Mouse (Mus musculus): ENCODE results near the gene Bace2. TPM values are rescaled to one million over a fixed set of nuclear protein-coding genes. Genes with fewer than 3 reads are reported as not detected.

Gene Bace2
- polyA plus RNA-seq, 1 experiment, result 1.6 TPM

DNA sequence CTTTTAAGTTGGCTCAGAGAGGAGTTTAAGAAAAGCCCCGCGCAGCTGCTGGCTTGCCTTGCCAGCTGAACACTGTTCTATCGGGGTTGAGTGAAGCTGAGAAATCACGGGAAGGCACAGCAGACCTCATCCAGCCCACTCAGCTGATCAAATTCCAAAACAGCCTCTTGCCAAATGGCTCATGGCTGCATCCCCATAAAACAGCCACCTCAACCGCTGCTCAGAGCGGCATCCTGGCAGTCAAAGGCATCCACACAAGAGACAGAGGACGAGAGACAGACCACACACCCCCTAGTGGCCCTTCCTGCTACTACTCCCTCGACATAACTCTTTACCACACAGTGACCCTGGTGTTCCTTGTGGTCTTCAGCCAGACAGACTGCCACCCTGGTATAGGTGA, 30.6 kb upstream of the Bace2 start:
- 32% methylated on average over 8 of the region's 8 CpGs for WGBS
- no peak overlapping the region for H3K4me3 ChIP-seq (ENCODE audit: insufficient read depth, low read depth, low read length)
- no peak for TF ChIP-seq POLR2A (IDR thresholded peaks at IDR 0.05; ENCODE audit: low read depth, low read length)
- TF ChIP-seq CTCF (conservative IDR thresholded peaks at IDR 0.05; ENCODE audit: insufficient read depth, insufficient read length, low read depth, low read length), result peak; percentile 45
- peak; percentile 10 for DNase-seq
- no peaks in the 10 kb centered on the region for H3K4me1 ChIP-seq (ENCODE audit: control insufficient read depth, insufficient read depth, low read length)
- H3K27me3 ChIP-seq (replicated peaks; ENCODE audit: control insufficient read depth, insufficient read depth, low read length), result no peaks in the 10 kb centered on the region
- no peak overlapping the region for H3K27ac ChIP-seq (ENCODE audit: insufficient read depth, low read depth, low read length)
- H3K36me3 ChIP-seq (ENCODE audit: control insufficient read depth, insufficient read depth, low read length), result no peaks in the 10 kb centered on the region

- Histone ChIP-seq H3K27me3 (replicated peaks; ENCODE audit: control insufficient read depth, insufficient read depth, low read length) (no peaks in the 10 kb centered on the region), H3K4me3 (ENCODE audit: insufficient read depth, low read depth, low read length) (no peak overlapping the region), H3K27ac (ENCODE audit: insufficient read depth, low read depth, low read length) (no peak overlapping the region), H3K4me1 (ENCODE audit: control insufficient read depth, insufficient read depth, low read length) (no peaks in the 10 kb centered on the region), H3K36me3 (ENCODE audit: control insufficient read depth, insufficient read depth, low read length) (no peaks in the 10 kb centered on the region)
- WGBS, result 80% methylated on average over 2 of the region's 2 CpGs
- DNase-seq, result no peak
- TF ChIP-seq POLR2A (IDR thresholded peaks at IDR 0.05; ENCODE audit: low read depth, low read length) (no peak), CTCF (conservative IDR thresholded peaks at IDR 0.05; ENCODE audit: insufficient read depth, insufficient read length, low read depth, low read length) (no peak)
Measured at GRCm38 (mm10) chr16:97328602-97329001, 27.9 kb upstream of the Bace2 start.

- DNase-seq, result no peak
- Histone ChIP-seq H3K4me3 (ENCODE audit: insufficient read depth, low read depth, low read length) (no peak overlapping the region), H3K4me1 (ENCODE audit: control insufficient read depth, insufficient read depth, low read length) (no peaks in the 10 kb centered on the region), H3K36me3 (ENCODE audit: control insufficient read depth, insufficient read depth, low read length) (no peaks in the 10 kb centered on the region), H3K27ac (ENCODE audit: insufficient read depth, low read depth, low read length) (no peak overlapping the region), H3K27me3 (replicated peaks; ENCODE audit: control insufficient read depth, insufficient read depth, low read length) (no peaks in the 10 kb centered on the region)
- TF ChIP-seq CTCF (conservative IDR thresholded peaks at IDR 0.05; ENCODE audit: insufficient read depth, insufficient read length, low read depth, low read length), result no peak
- no peak for TF ChIP-seq POLR2A (IDR thresholded peaks at IDR 0.05; ENCODE audit: low read depth, low read length)
- WGBS, result 70% methylated on average over 2 of the region's 2 CpGs
Measured at GRCm38 (mm10) chr16:97353013-97353412, 3.5 kb upstream of the Bace2 start.

DNA sequence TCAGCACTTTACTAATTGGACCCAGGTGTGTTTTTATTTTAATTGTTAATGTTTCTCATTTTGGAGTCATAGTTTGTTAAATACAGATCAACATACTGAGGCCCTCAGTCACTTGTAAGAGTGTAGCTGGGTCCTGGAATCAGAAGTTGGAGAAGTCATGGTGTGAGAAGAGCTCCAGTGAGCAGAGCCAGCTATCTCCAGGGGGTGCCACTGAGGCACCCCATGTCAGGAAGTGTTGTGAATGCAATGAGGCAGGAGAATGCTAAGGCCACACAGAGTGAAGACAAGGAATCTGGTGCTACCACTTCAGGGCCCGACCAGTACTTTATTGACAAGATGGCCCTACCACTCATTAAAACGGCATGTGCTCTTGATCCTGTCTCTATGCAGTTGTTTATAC, 1.9 kb upstream of the Bace2 start:
- H3K4me3 ChIP-seq (ENCODE audit: insufficient read depth, low read depth, low read length), result no peak overlapping the region
- H3K36me3 ChIP-seq (ENCODE audit: control insufficient read depth, insufficient read depth, low read length), result no peaks in the 10 kb centered on the region
- H3K27ac ChIP-seq (ENCODE audit: insufficient read depth, low read depth, low read length), result no peak overlapping the region
- WGBS, result 87% methylated on average over 2 of the region's 2 CpGs
- no peaks in the 10 kb centered on the region for H3K4me1 ChIP-seq (ENCODE audit: control insufficient read depth, insufficient read depth, low read length)
- no peaks in the 10 kb centered on the region for H3K27me3 ChIP-seq (replicated peaks; ENCODE audit: control insufficient read depth, insufficient read depth, low read length)
- no peak for DNase-seq
- TF ChIP-seq CTCF (conservative IDR thresholded peaks at IDR 0.05; ENCODE audit: insufficient read depth, insufficient read length, low read depth, low read length) (no peak), POLR2A (IDR thresholded peaks at IDR 0.05; ENCODE audit: low read depth, low read length) (no peak)

GRCm38 (mm10) chr16:97357188-97357821, 763 bp downstream of the Bace2 start:
- Histone ChIP-seq H3K36me3 (ENCODE audit: control insufficient read depth, insufficient read depth, low read length) (no peaks in the 10 kb centered on the region), H3K27ac (ENCODE audit: insufficient read depth, low read depth, low read length) (no peak overlapping the region), H3K4me1 (ENCODE audit: control insufficient read depth, insufficient read depth, low read length) (no peaks in the 10 kb centered on the region), H3K27me3 (replicated peaks; ENCODE audit: control insufficient read depth, insufficient read depth, low read length) (no peaks in the 10 kb centered on the region), H3K4me3 (ENCODE audit: insufficient read depth, low read depth, low read length) (peak overlapping the region; percentile 53)
- DNase-seq, result peak; percentile 72
- 1% methylated on average over 25 of the region's 25 CpGs for WGBS
- TF ChIP-seq CTCF (conservative IDR thresholded peaks at IDR 0.05; ENCODE audit: insufficient read depth, insufficient read length, low read depth, low read length) (no peak), POLR2A (IDR thresholded peaks at IDR 0.05; ENCODE audit: low read depth, low read length) (no peak)

GRCm38 (mm10) chr16:97362231-97362888, 5.8 kb downstream of the Bace2 start:
- H3K27ac ChIP-seq (ENCODE audit: insufficient read depth, low read depth, low read length), result no peak overlapping the region
- no peaks in the 10 kb centered on the region for H3K4me1 ChIP-seq (ENCODE audit: control insufficient read depth, insufficient read depth, low read length)
- no peak for DNase-seq
- TF ChIP-seq CTCF (conservative IDR thresholded peaks at IDR 0.05; ENCODE audit: insufficient read depth, insufficient read length, low read depth, low read length), result no peak
- TF ChIP-seq POLR2A (IDR thresholded peaks at IDR 0.05; ENCODE audit: low read depth, low read length), result no peak
- no peaks in the 10 kb centered on the region for H3K27me3 ChIP-seq (replicated peaks; ENCODE audit: control insufficient read depth, insufficient read depth, low read length)
- no peak overlapping the region for H3K4me3 ChIP-seq (ENCODE audit: insufficient read depth, low read depth, low read length)
- no peaks in the 10 kb centered on the region for H3K36me3 ChIP-seq (ENCODE audit: control insufficient read depth, insufficient read depth, low read length)
- WGBS, result 76% methylated on average over 8 of the region's 8 CpGs

DNA sequence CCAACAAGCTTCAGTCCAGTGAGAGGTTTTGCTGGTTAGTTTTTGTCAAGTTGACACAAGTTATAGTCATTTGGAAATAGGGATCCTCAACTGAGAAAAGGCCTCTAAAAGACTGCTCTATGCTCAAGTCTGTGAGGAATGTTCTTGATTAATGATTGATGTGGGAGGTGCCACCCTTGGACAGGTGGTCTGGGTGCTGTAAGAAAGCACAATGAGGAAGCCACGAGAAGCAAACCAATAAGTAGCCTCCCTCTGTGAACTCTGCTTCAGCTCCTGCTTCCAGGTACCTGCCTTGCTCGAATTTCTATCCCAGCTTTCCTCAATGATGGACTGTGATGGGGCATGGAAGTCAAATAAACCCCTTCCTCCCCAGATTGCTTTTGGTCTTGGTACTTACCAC, 9.6 kb downstream of the Bace2 start:
- peak; percentile 60 for DNase-seq
- WGBS, result 16% methylated on average over 2 of the region's 2 CpGs
- H3K36me3 ChIP-seq (ENCODE audit: control insufficient read depth, insufficient read depth, low read length), result no peaks in the 10 kb centered on the region
- no peak for TF ChIP-seq POLR2A (IDR thresholded peaks at IDR 0.05; ENCODE audit: low read depth, low read length)
- TF ChIP-seq CTCF (conservative IDR thresholded peaks at IDR 0.05; ENCODE audit: insufficient read depth, insufficient read length, low read depth, low read length), result no peak
- H3K4me1 ChIP-seq (ENCODE audit: control insufficient read depth, insufficient read depth, low read length), result no peaks in the 10 kb centered on the region
- H3K27me3 ChIP-seq (replicated peaks; ENCODE audit: control insufficient read depth, insufficient read depth, low read length), result no peaks in the 10 kb centered on the region
- no peak overlapping the region for H3K4me3 ChIP-seq (ENCODE audit: insufficient read depth, low read depth, low read length)
- no peak overlapping the region for H3K27ac ChIP-seq (ENCODE audit: insufficient read depth, low read depth, low read length)
